Mouse (Mus musculus) intestine, postnatal 0 days (tissue): ENCODE data around the gene Fgfbp3. TPM values are rescaled to one million over a fixed set of nuclear protein-coding genes. Genes with fewer than 3 reads are reported as not detected.
A peak's percentile ranks its signal among the peaks of the same experiment; 100 is the strongest.
"Not testable (repeated sequence)": the region's sequence is repeated elsewhere in the genome, so short reads cannot be mapped to it uniquely, and the experiment has no call there.

Experiments used
- ATAC-seq: fragments of 200-750 bp; cut with Nextera tagmentation; 2 replicates; pipeline ENCODE4 v1.8.0; 2017; ENCODE audit warnings: mild to moderate bottlenecking, moderate TSS enrichment, moderate library complexity
- H3K27ac ChIP-seq: fragments of 300-500 bp; sonication (generic); 2 replicates; pipeline ENCODE4 v1.5.1; 2014; ENCODE audit warnings: mild to moderate bottlenecking, low read depth, low read length, moderate library complexity
- H3K27me3 ChIP-seq: fragments of 300-500 bp; sonication (generic); replicated peaks from 2 replicates; pipeline ENCODE4 v1.6.1; 2014; ENCODE audit warnings: low read length, mixed read lengths; ENCODE audit not compliant: control insufficient read depth, insufficient read depth
- H3K36me3 ChIP-seq: fragments of 300-500 bp; sonication (generic); 2 replicates; pipeline ENCODE4 v1.6.1; 2014; ENCODE audit warnings: mild to moderate bottlenecking, moderate library complexity; ENCODE audit not compliant: control insufficient read depth, insufficient read depth
- H3K4me1 ChIP-seq: fragments of 300-500 bp; sonication (generic); replicated peaks from 2 replicates; pipeline ENCODE4 v1.6.1; 2014; ENCODE audit warnings: antibody characterized with exemption, low read length, mixed read lengths; ENCODE audit not compliant: control insufficient read depth, insufficient read depth
- H3K4me2 ChIP-seq: fragments of 300-500 bp; sonication (generic); replicated peaks from 2 replicates; pipeline ENCODE4 v1.6.1; 2014; ENCODE audit warnings: low read depth, mild to moderate bottlenecking, moderate library complexity
- H3K4me3 ChIP-seq: fragments of 300-500 bp; sonication (generic); 2 replicates; pipeline ENCODE4 v1.5.1; 2014; ENCODE audit warnings: low read depth, low read length
- H3K9ac ChIP-seq: fragments of 300-500 bp; sonication (generic); 2 replicates; pipeline ENCODE4 v1.6.1; 2014; ENCODE audit warnings: mild to moderate bottlenecking, low read depth, low read length
- H3K9me3 ChIP-seq: fragments of 300-500 bp; sonication (generic); 2 replicates; pipeline ENCODE4 v1.6.1; 2016; ENCODE audit warnings: mixed run types; ENCODE audit not compliant: control insufficient read depth
- CTCF ChIP-seq: sonication (generic); IDR thresholded peaks from 2 replicates; pipeline ENCODE4 v1.5.1; 2016; ENCODE audit warnings: low read depth, mild to moderate bottlenecking, control low read depth, antibody characterized with exemption, moderate library complexity
- WGBS: fragments of 180-500 bp; shearing (Covaris S2); extraction: QIAGEN DNeasy Blood & Tissue Kit; methylation state at CpG from one replicate; pipeline ENCODE4 v1.1.7; 2014; 5-methylcytosine and 5-hydroxymethylcytosine counted together
- polyA plus RNA-seq: library from polyadenylated mRNA; unstranded; fragments of >200 nt; fragmentation: Nextera tagmentation; extraction: Ambion mirVana; gene quantifications from 2 replicates; pipeline ENCODE4 v1.2.1, GENCODE M21; 2015

Gene Fgfbp3
- polyA plus RNA-seq, 1 experiment from 2014 or later: 2.7 TPM

- no peaks in the 10 kb centered on the region for H3K27me3 ChIP-seq
- peaks cover 89% of the 10 kb centered on the region for H3K36me3 ChIP-seq
- 83% methylated on average over 2 of the region's 2 CpGs for WGBS
- no peaks in the 10 kb centered on the region for H3K9me3 ChIP-seq
- TF ChIP-seq CTCF: peak; percentile 62
- H3K4me1 ChIP-seq: no peaks in the 10 kb centered on the region
- H3K9ac ChIP-seq: no peak overlapping the region
- no peak overlapping the region for H3K4me2 ChIP-seq
- no peak for ATAC-seq
- no peak overlapping the region for H3K27ac ChIP-seq
- H3K4me3 ChIP-seq: no peak overlapping the region
Measured at GRCm38 (mm10) chr19:36886316-36886715, 33.1 kb downstream of the Fgfbp3 start.

- WGBS: 81% methylated on average over 6 of the region's 6 CpGs
- TF ChIP-seq CTCF: peak; percentile 57
Measured at GRCm38 (mm10) chr19:36883119-36883518, 36.3 kb downstream of the Fgfbp3 start.

GRCm38 (mm10) chr19:36878743-36879495 is 40.5 kb downstream of the Fgfbp3 start:
- Histone ChIP-seq H3K9ac (no peak overlapping the region), H3K4me2 (no peak overlapping the region), H3K9me3 (no peaks in the 10 kb centered on the region), H3K27me3 (no peaks in the 10 kb centered on the region), H3K4me3 (no peak overlapping the region), H3K4me1 (no peaks in the 10 kb centered on the region), H3K36me3 (peaks cover 76% of the 10 kb centered on the region), H3K27ac (no peak overlapping the region)
- WGBS: 83% methylated on average over 11 of the region's 11 CpGs
- no peak for TF ChIP-seq CTCF
- ATAC-seq: no peak

More at GRCm38 (mm10) chr19:36883119-36883518, 36.3 kb downstream of the Fgfbp3 start:
- Histone ChIP-seq H3K36me3 (peaks cover 85% of the 10 kb centered on the region), H3K9me3 (no peaks in the 10 kb centered on the region), H3K27ac (no peak overlapping the region), H3K9ac (no peak overlapping the region), H3K4me1 (no peaks in the 10 kb centered on the region), H3K27me3 (no peaks in the 10 kb centered on the region), H3K4me3 (no peak overlapping the region), H3K4me2 (no peak overlapping the region)
- no peak for ATAC-seq

DNA sequence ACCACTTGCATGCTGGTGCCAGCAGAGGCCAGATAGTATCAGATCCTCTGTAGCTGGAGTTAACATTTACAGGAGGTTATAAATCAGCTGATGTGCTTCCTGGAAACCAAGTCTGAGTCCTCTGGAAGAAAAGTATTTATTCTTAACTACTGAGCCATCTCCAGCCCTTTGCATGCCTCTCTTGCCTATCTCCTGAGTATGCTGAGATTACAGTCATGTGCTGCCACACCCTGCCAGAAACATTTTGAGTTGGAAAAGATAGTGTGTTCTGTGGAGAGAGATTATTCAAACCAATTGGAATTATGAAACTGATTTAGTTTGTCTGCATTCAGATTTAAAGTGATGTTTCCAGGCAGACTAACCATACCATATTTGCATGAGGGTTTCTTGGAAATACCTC is 42.1 kb downstream of the Fgfbp3 start:
- H3K27me3 ChIP-seq: no peaks in the 10 kb centered on the region
- no peak overlapping the region for H3K27ac ChIP-seq
- H3K4me3 ChIP-seq: no peak overlapping the region
- no peaks in the 10 kb centered on the region for H3K4me1 ChIP-seq
- TF ChIP-seq CTCF: no peak
- H3K36me3 ChIP-seq: peaks cover 74% of the 10 kb centered on the region
- H3K9me3 ChIP-seq: no peaks in the 10 kb centered on the region
- ATAC-seq: no peak
- no peak overlapping the region for H3K4me2 ChIP-seq
- no peak overlapping the region for H3K9ac ChIP-seq

DNA sequence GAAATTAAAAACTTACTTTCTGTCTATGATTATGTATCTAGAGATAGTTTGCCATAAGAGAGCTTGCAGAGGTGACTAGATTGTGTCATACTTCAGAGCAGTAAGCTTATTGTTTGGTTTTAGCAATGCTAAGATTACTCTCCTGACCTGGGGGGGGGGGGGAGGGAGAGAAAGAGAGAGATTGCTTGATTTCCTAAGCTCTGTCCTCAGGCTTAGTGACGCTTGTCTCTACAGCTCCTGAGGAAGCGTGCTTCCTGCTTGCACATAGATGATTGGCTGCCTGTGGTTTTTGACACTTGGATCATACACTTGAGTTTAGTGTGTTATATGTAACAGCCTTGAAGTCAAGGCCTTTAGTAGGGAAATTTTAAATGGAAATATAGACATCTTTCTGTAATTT is 44.8 kb downstream of the Fgfbp3 start:
- WGBS: 72% methylated on average over 2 of the region's 2 CpGs
- Histone ChIP-seq H3K36me3 (peaks cover 66% of the 10 kb centered on the region), H3K4me2 (no peak overlapping the region), H3K4me1 (no peaks in the 10 kb centered on the region), H3K27ac (no peak overlapping the region), H3K27me3 (no peaks in the 10 kb centered on the region), H3K4me3 (no peak overlapping the region), H3K9ac (no peak overlapping the region), H3K9me3 (no peaks in the 10 kb centered on the region)
- no peak for ATAC-seq
- no peak for TF ChIP-seq CTCF

- not testable (repeated sequence) for H3K4me2 ChIP-seq, H3K27me3 ChIP-seq, H3K4me3 ChIP-seq, ATAC-seq, H3K9me3 ChIP-seq, H3K9ac ChIP-seq, H3K4me1 ChIP-seq, H3K27ac ChIP-seq
- peaks cover 68% of the 10 kb centered on the region for H3K36me3 ChIP-seq
- 76% methylated on average over 3 of the region's 3 CpGs for WGBS
- peak; percentile 47 for TF ChIP-seq CTCF
Measured at GRCm38 (mm10) chr19:36868675-36869074, 50.7 kb downstream of the Fgfbp3 start.

Other genes with a start within 250 kb of the Fgfbp3 start
- gene Ppp1r3c, start 183.0 kb downstream of the Fgfbp3 start, polyA plus RNA-seq: 3.6 and 4.0 TPM in 2 replicates
- gene Tnks2, start 85.4 kb downstream of the Fgfbp3 start, polyA plus RNA-seq: 19.2 and 22.3 TPM in 2 replicates
- 3.0 and 3.4 TPM in 2 replicates for gene Btaf1, start 6.5 kb upstream of the Fgfbp3 start, polyA plus RNA-seq